11 mouse cellular contexts compared by ENCODE assay signal in genomic region chr10:20021670-20022468, GRCm38 (mm10).
"Had no signal": no experiment of that assay in that cellular context is flagged by ENCODE, and none has a peak within 500 bp of the region (broad histone marks: within the 10 kb centered on the region; RNA-seq: fewer than 3 reads in every experiment).

No protein-coding gene starts in this region.

- H3K9me3 ChIP-seq: intestine, embryonic 15.5 days had no signal

- H3K4me3 ChIP-seq: intestine, embryonic 15.5 days; layer of hippocampus, adult 2 months; limb, embryonic 12.5 days; liver, embryonic 13.5 days; midbrain, embryonic 13.5 days had no signal

- H3K4me2 ChIP-seq: intestine, embryonic 15.5 days; limb, embryonic 12.5 days; liver, embryonic 13.5 days; midbrain, embryonic 13.5 days had no signal

- H3K36me3 ChIP-seq: intestine, embryonic 15.5 days; limb, embryonic 12.5 days; midbrain, embryonic 13.5 days had no signal

- DNase-seq: liver; liver, embryonic 13.5 days; liver, postnatal 0 days; lung, postnatal 36 days; right cerebral cortex, postnatal 14 days; thymus, adult 18-20 months; thymus, postnatal 14 days had no signal

- H3K27me3 ChIP-seq: intestine, embryonic 15.5 days; limb, embryonic 12.5 days; liver, embryonic 13.5 days; midbrain, embryonic 13.5 days had no signal

- H3K27ac ChIP-seq: intestine, embryonic 15.5 days; layer of hippocampus, adult 2 months; limb, embryonic 12.5 days; liver, embryonic 13.5 days; midbrain, embryonic 13.5 days had no signal

- H3K9ac ChIP-seq: intestine, embryonic 15.5 days; limb, embryonic 12.5 days; liver, embryonic 13.5 days; liver, postnatal 0 days; midbrain, embryonic 13.5 days had no signal

- ATAC-seq: intestine, embryonic 15.5 days; liver, postnatal 0 days; midbrain, embryonic 13.5 days had no signal

- H3K4me1 ChIP-seq: intestine, embryonic 15.5 days; limb, embryonic 12.5 days; liver, embryonic 13.5 days had no signal
